Mouse (Mus musculus) forebrain, embryonic 16.5 days (tissue): ENCODE results near the gene BC005624. TPM values are rescaled to one million over a fixed set of nuclear protein-coding genes. Genes with fewer than 3 reads are reported as not detected.

Experiments used
- ATAC-seq: fragments of 200-750 bp; cut with Nextera tagmentation; 2 replicates; pipeline ENCODE4 v1.8.0; 2017; ENCODE audit warnings: mild to moderate bottlenecking, moderate library complexity
- H3K27ac ChIP-seq: fragments of 300-500 bp; sonication (generic); 2 replicates; pipeline ENCODE4 v1.5.1; 2014; ENCODE audit warnings: low read length, control low read depth
- H3K27me3 ChIP-seq: fragments of 300-500 bp; sonication (generic); replicated peaks from 2 replicates; pipeline ENCODE4 v1.6.1; 2014; ENCODE audit warnings: low read length; ENCODE audit not compliant: control insufficient read depth, insufficient read depth
- H3K36me3 ChIP-seq: fragments of 300-500 bp; sonication (generic); 2 replicates; pipeline ENCODE4 v1.6.1; 2014; ENCODE audit not compliant: control insufficient read depth, insufficient read depth
- H3K4me1 ChIP-seq: fragments of 300-500 bp; sonication (generic); replicated peaks from 2 replicates; pipeline ENCODE4 v1.6.1; 2014; ENCODE audit warnings: low read length; ENCODE audit not compliant: control insufficient read depth, insufficient read depth
- H3K4me2 ChIP-seq: fragments of 300-500 bp; sonication (generic); 2 replicates; pipeline ENCODE4 v1.6.1; 2014; ENCODE audit warnings: mild to moderate bottlenecking, low read length, control low read depth
- H3K4me3 ChIP-seq: fragments of 300-500 bp; sonication (generic); replicated peaks from 2 replicates; pipeline ENCODE4 v1.5.1; 2014; ENCODE audit warnings: mild to moderate bottlenecking, low read length, control low read depth
- H3K9ac ChIP-seq: fragments of 300-500 bp; sonication (generic); replicated peaks from 2 replicates; pipeline ENCODE4 v1.6.1; 2014; ENCODE audit warnings: low read depth, low read length, control low read depth
- H3K9me3 ChIP-seq: fragments of 300-500 bp; sonication (generic); 2 replicates; pipeline ENCODE4 v1.6.1; 2016; ENCODE audit warnings: low read length; ENCODE audit not compliant: control insufficient read depth
- WGBS: fragments of 180-500 bp; shearing (Covaris S2); extraction: QIAGEN DNeasy Blood & Tissue Kit; methylation state at CpG from one replicate; pipeline ENCODE4 v1.1.7; 2014; 5-methylcytosine and 5-hydroxymethylcytosine counted together
- polyA plus RNA-seq: library from polyadenylated mRNA; unstranded; fragments of >200 nt; fragmentation: Nextera tagmentation; extraction: Ambion mirVana; gene quantifications from 2 replicates; pipeline ENCODE4 v1.2.1, GENCODE M21; 2015

The BC005624 gene
- polyA plus RNA-seq, 1 experiment from 2014 or later = 93.5 TPM

DNA sequence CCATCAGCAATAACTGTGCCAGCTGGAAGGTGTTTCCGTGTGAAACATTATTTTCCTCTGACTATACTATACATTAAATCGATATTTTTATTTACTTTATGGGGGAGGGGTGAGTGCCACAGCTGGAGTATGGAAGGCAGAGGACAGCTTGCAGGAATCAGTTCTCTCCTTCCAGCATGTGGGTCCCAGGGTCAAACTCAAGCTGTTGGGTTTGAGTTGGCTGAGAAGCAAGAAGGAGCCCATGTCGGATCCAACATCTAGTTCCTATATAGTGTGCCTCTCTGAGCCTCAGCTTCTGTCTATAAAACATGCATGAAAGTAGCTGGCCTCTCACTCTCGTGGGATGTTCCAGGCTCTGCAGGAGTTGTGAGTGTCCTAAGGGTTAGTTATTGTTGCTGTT is 55.6 kb downstream of the BC005624 start:
- Histone ChIP-seq H3K27me3 (no peaks in the 10 kb centered on the region), H3K4me1 (peaks cover 11% of the 10 kb centered on the region), H3K4me3 (no peak overlapping the region), H3K9ac (no peak overlapping the region), H3K4me2 (no peak overlapping the region), H3K36me3 (no peaks in the 10 kb centered on the region), H3K27ac (no peak overlapping the region), H3K9me3 (no peaks in the 10 kb centered on the region)
- ATAC-seq = no peak
- WGBS = 80% methylated on average over 4 of the region's 4 CpGs

- Histone ChIP-seq H3K4me1 (peaks cover 11% of the 10 kb centered on the region), H3K27ac (no peak overlapping the region), H3K4me3 (no peak overlapping the region), H3K27me3 (no peaks in the 10 kb centered on the region), H3K4me2 (no peak overlapping the region), H3K36me3 (no peaks in the 10 kb centered on the region), H3K9ac (no peak overlapping the region), H3K9me3 (no peaks in the 10 kb centered on the region)
- ATAC-seq = no peak
- WGBS = 70% methylated on average over 4 of the region's 4 CpGs
These were observed 56.8 kb downstream of the BC005624 start for GRCm38 (mm10) chr2:30925181-30925580.

- Histone ChIP-seq H3K4me1 (no peaks in the 10 kb centered on the region), H3K27me3 (no peaks in the 10 kb centered on the region), H3K9ac (no peak overlapping the region), H3K4me3 (no peak overlapping the region), H3K4me2 (no peak overlapping the region), H3K27ac (no peak overlapping the region), H3K9me3 (no peaks in the 10 kb centered on the region), H3K36me3 (no peaks in the 10 kb centered on the region)
- WGBS = 70% methylated on average over 3 of the region's 3 CpGs
- ATAC-seq = no peak
These were observed 58.9 kb downstream of the BC005624 start for GRCm38 (mm10) chr2:30923099-30923498.

Other genes starting within 250 kb of the BC005624 start
- 2.1 and 2.9 TPM in 2 replicates for gene 1700001O22Rik, start 178.5 kb downstream of the BC005624 start, polyA plus RNA-seq
- gene Ntmt1, start 174.4 kb downstream of the BC005624 start, polyA plus RNA-seq = 120 and 121 TPM in 2 replicates
- gene Asb6, start 151.9 kb downstream of the BC005624 start, polyA plus RNA-seq = 41.2 and 47.2 TPM in 2 replicates
- gene Prrx2, start 147.2 kb downstream of the BC005624 start, polyA plus RNA-seq = 1.9 and 4.0 TPM in 2 replicates
- 3.3 and 4.4 TPM in 2 replicates for gene Ptges, start 52.3 kb downstream of the BC005624 start, polyA plus RNA-seq
- gene Tor1b, start 29.2 kb downstream of the BC005624 start, polyA plus RNA-seq = 21.3 and 25.3 TPM in 2 replicates
- gene Tor1a, start 14.3 kb downstream of the BC005624 start, polyA plus RNA-seq = 105 and 108 TPM in 2 replicates
- 37.6 and 48.8 TPM in 2 replicates for gene Usp20, start 78 bp upstream of the BC005624 start, polyA plus RNA-seq
- gene Fnbp1, start 159.8 kb upstream of the BC005624 start, polyA plus RNA-seq = 19.7 and 23.2 TPM in 2 replicates
- 39.5 and 42.2 TPM in 2 replicates for gene Gpr107, start 170.1 kb upstream of the BC005624 start, polyA plus RNA-seq